Comparison of ENCODE assay signal across 19 mouse cellular contexts in genomic region chr15:102120530-102120929, GRCm38 (mm10). TPM values are rescaled to one million over a fixed set of nuclear protein-coding genes. Genes with fewer than 3 reads are reported as not detected.
DNase-seq lines count a peak whose midpoint lies in the region; ATAC-seq and TF ChIP-seq lines count a peak whose summit lies in the region.
"Had no signal": no experiment of that assay in that cellular context is flagged by ENCODE, and none has a peak within 500 bp of the region (broad histone marks: within the 10 kb centered on the region; RNA-seq: fewer than 3 reads in every experiment).

No protein-coding gene starts in this region.

- H3K4me3 ChIP-seq in embryonic facial prominence, embryonic 13.5 days: no peak overlapping the region
- H3K4me3 ChIP-seq in embryonic facial prominence, embryonic 10.5 days: no peak overlapping the region; the same call in 1 of the 2 replicates
- no peak overlapping the region for H3K4me3 ChIP-seq in intestine, embryonic 15.5 days (replicated peaks)
- no peak overlapping the region for H3K4me3 ChIP-seq in intestine, postnatal 0 days (ENCODE audit: low read depth, low read length)
- peak overlapping the region; percentile 10; the same call in 1 of the 2 replicates for H3K4me3 ChIP-seq in testis, adult 2 months (ENCODE audit: control insufficient read depth, low read depth, low read length)
- H3K4me3 ChIP-seq: forebrain, embryonic 15.5 days; limb, embryonic 15.5 days had no signal

- TF ChIP-seq POLR2A in testis, adult 2 months (IDR thresholded peaks at IDR 0.05; ENCODE audit: control insufficient read depth, low read depth, low read length): no peak

- H3K4me2 ChIP-seq in embryonic facial prominence, embryonic 13.5 days: no peak overlapping the region
- H3K4me2 ChIP-seq in intestine, embryonic 15.5 days (replicated peaks): no peak overlapping the region
- H3K4me2 ChIP-seq in intestine, postnatal 0 days (replicated peaks; ENCODE audit: low read depth): no peak overlapping the region
- H3K4me2 ChIP-seq: forebrain, embryonic 15.5 days; hindbrain, embryonic 14.5 days; limb, embryonic 15.5 days had no signal

- no peak overlapping the region for H3K9ac ChIP-seq in embryonic facial prominence, embryonic 13.5 days
- H3K9ac ChIP-seq in intestine, embryonic 15.5 days: 0 out of 2 replicates have a peak overlapping the region, but pooled peaks have one; percentile 1
- H3K9ac ChIP-seq in intestine, postnatal 0 days (ENCODE audit: low read depth, low read length): no peak overlapping the region
- H3K9ac ChIP-seq: forebrain, embryonic 15.5 days; hindbrain, embryonic 14.5 days; limb, embryonic 15.5 days had no signal

- peaks cover 33% of the 10 kb centered on the region for H3K4me1 ChIP-seq in embryonic facial prominence, embryonic 13.5 days
- peaks cover 13% of the 10 kb centered on the region for H3K4me1 ChIP-seq in embryonic facial prominence, embryonic 10.5 days
- H3K4me1 ChIP-seq in intestine, embryonic 15.5 days (replicated peaks): peaks cover 11% of the 10 kb centered on the region; the same call in 1 of the 2 replicates
- H3K4me1 ChIP-seq in intestine, postnatal 0 days (replicated peaks; ENCODE audit: control insufficient read depth, insufficient read depth, low read length): peaks cover 4% of the 10 kb centered on the region; the same call in 1 of the 2 replicates
- H3K4me1 ChIP-seq in testis, adult 2 months (ENCODE audit: control insufficient read depth, insufficient read depth, low read length): peaks cover 3% of the 10 kb centered on the region

- no peaks in the 10 kb centered on the region for H3K27me3 ChIP-seq in embryonic facial prominence, embryonic 13.5 days
- no peaks in the 10 kb centered on the region for H3K27me3 ChIP-seq in embryonic facial prominence, embryonic 10.5 days (replicated peaks; ENCODE audit: low read depth, poor library complexity, severe bottlenecking)
- H3K27me3 ChIP-seq in intestine, embryonic 15.5 days (replicated peaks): no peaks in the 10 kb centered on the region
- no peaks in the 10 kb centered on the region for H3K27me3 ChIP-seq in intestine, postnatal 0 days (replicated peaks; ENCODE audit: control insufficient read depth, insufficient read depth, low read length)
- no peaks in the 10 kb centered on the region for H3K27me3 ChIP-seq in testis, adult 2 months (ENCODE audit: control insufficient read depth, insufficient read depth, low read length)
- H3K27me3 ChIP-seq: forebrain, embryonic 15.5 days; limb, embryonic 15.5 days; Patski had no signal

- no peak for TF ChIP-seq CTCF in intestine, postnatal 0 days (IDR thresholded peaks at IDR 0.05; ENCODE audit: low read depth)
- no peak for TF ChIP-seq CTCF in testis, adult 2 months (IDR thresholded peaks at IDR 0.05; ENCODE audit: control insufficient read depth, insufficient read depth, insufficient replicate concordance, low read depth, low read length)

- H3K27ac ChIP-seq in embryonic facial prominence, embryonic 13.5 days: peak overlapping the region; percentile 39; the same call in 1 of the 2 replicates
- H3K27ac ChIP-seq in embryonic facial prominence, embryonic 10.5 days (replicated peaks): no peak overlapping the region; the same call in 1 of the 2 replicates
- no peak overlapping the region for H3K27ac ChIP-seq in intestine, embryonic 15.5 days
- H3K27ac ChIP-seq in intestine, postnatal 0 days (ENCODE audit: low read depth, low read length): no peak overlapping the region
- H3K27ac ChIP-seq in testis, adult 2 months (ENCODE audit: control insufficient read depth, insufficient read depth, low read depth, low read length): no peak overlapping the region; the same call in 1 of the 2 replicates
- H3K27ac ChIP-seq: hindbrain, embryonic 14.5 days; limb, embryonic 15.5 days; stomach, postnatal 0 days had no signal

- peaks cover 83% of the 10 kb centered on the region for H3K36me3 ChIP-seq in embryonic facial prominence, embryonic 13.5 days
- peaks cover 92% of the 10 kb centered on the region for H3K36me3 ChIP-seq in embryonic facial prominence, embryonic 10.5 days (replicated peaks)
- peaks cover 43% of the 10 kb centered on the region for H3K36me3 ChIP-seq in intestine, embryonic 15.5 days
- peaks cover 74% of the 10 kb centered on the region for H3K36me3 ChIP-seq in intestine, postnatal 0 days (ENCODE audit: control insufficient read depth, insufficient read depth)
- no peaks in the 10 kb centered on the region for H3K36me3 ChIP-seq in testis, adult 2 months (ENCODE audit: control insufficient read depth, insufficient read depth, low read length)

- no peaks in the 10 kb centered on the region for H3K9me3 ChIP-seq in embryonic facial prominence, embryonic 13.5 days
- no peaks in the 10 kb centered on the region for H3K9me3 ChIP-seq in embryonic facial prominence, embryonic 10.5 days
- no peaks in the 10 kb centered on the region for H3K9me3 ChIP-seq in intestine, embryonic 15.5 days
- no peaks in the 10 kb centered on the region for H3K9me3 ChIP-seq in intestine, postnatal 0 days (ENCODE audit: control insufficient read depth)
- H3K9me3 ChIP-seq: forebrain, embryonic 15.5 days; limb, embryonic 15.5 days had no signal

- no peak for ATAC-seq in embryonic facial prominence, embryonic 13.5 days (ENCODE audit: insufficient number of reproducible peaks, insufficient read depth, low FRiP score, low TSS enrichment, low read depth)
- no peak for ATAC-seq in intestine, embryonic 15.5 days
- no peak for ATAC-seq in intestine, postnatal 0 days
- ATAC-seq: activated CD4-positive, CD25-positive, alpha-beta regulatory T cell, adult 4 months; forebrain, embryonic 15.5 days; Patski had no signal

- DNase-seq in embryonic facial prominence, embryonic 10.5 days (ENCODE audit: low spot score): no peak
- DNase-seq in gastrocnemius, postnatal 25 days: peak; percentile 77
- no peak for DNase-seq in thymus, postnatal 25 days
- DNase-seq: kidney, adult 18-20 months; layer of hippocampus, postnatal 36 days; lung, postnatal 10 days; thymus, postnatal 4 days had no signal

- 86% methylated on average over 5 of the region's 5 CpGs for WGBS in embryonic facial prominence, embryonic 13.5 days
- WGBS in embryonic facial prominence, embryonic 10.5 days: 86% methylated on average over 5 of the region's 5 CpGs
- WGBS in intestine, embryonic 15.5 days: 82% methylated on average over 5 of the region's 5 CpGs
- WGBS in intestine, postnatal 0 days: 89% methylated on average over 5 of the region's 5 CpGs

RNA-seq across cellular contexts. Expression of gene Spryd3, which starts 15.5 kb away (rescaled TPM):
- 20.4 and 21.6 TPM in 2 replicates for polyA plus RNA-seq in embryonic facial prominence, embryonic 13.5 days (2015; fragmentation: Nextera tagmentation; extraction: Ambion mirVana)
- 12.7 and 13.2 TPM in 2 replicates for polyA plus RNA-seq in embryonic facial prominence, embryonic 10.5 days (2016; fragmentation: Nextera tagmentation; extraction: Ambion mirVana)
- polyA plus RNA-seq in intestine, embryonic 15.5 days (2015; fragmentation: Nextera tagmentation; extraction: Ambion mirVana): 20.7 and 24.3 TPM in 2 replicates
- polyA plus RNA-seq in intestine, postnatal 0 days (2015; fragmentation: Nextera tagmentation; extraction: Ambion mirVana): 26.3 and 26.7 TPM in 2 replicates
- total RNA-seq in gastrocnemius, postnatal 25 days (2021): 1 to 10 TPM; 7.1 to 7.9 TPM
- polyA plus RNA-seq in testis, adult 2 months (2012; rRNA removed): 42.1 and 46.6 TPM in 2 replicates

RNA-seq across cellular contexts. Expression of gene Tns2, which starts 20.3 kb away (rescaled TPM):
- polyA plus RNA-seq in embryonic facial prominence, embryonic 13.5 days (2015; fragmentation: Nextera tagmentation; extraction: Ambion mirVana): 40.1 and 49.3 TPM in 2 replicates
- 12.3 and 14.9 TPM in 2 replicates for polyA plus RNA-seq in embryonic facial prominence, embryonic 10.5 days (2016; fragmentation: Nextera tagmentation; extraction: Ambion mirVana)
- polyA plus RNA-seq in intestine, embryonic 15.5 days (2015; fragmentation: Nextera tagmentation; extraction: Ambion mirVana): 28.2 and 31.8 TPM in 2 replicates
- 11.7 and 15.0 TPM in 2 replicates for polyA plus RNA-seq in intestine, postnatal 0 days (2015; fragmentation: Nextera tagmentation; extraction: Ambion mirVana)
- total RNA-seq in gastrocnemius, postnatal 25 days (2021): 10 to 100 TPM; 22.3 to 32.0 TPM
- 6.5 and 6.9 TPM in 2 replicates for polyA plus RNA-seq in testis, adult 2 months (2012; rRNA removed)
- total RNA-seq: megakaryocyte-erythroid progenitor cell, adult 5-6 weeks had no signal

RNA-seq across cellular contexts. Expression of gene Igfbp6, which starts 23.6 kb away (rescaled TPM):
- polyA plus RNA-seq in embryonic facial prominence, embryonic 13.5 days (2015; fragmentation: Nextera tagmentation; extraction: Ambion mirVana): 1.1 and 1.9 TPM in 2 replicates
- polyA plus RNA-seq in embryonic facial prominence, embryonic 10.5 days (2016; fragmentation: Nextera tagmentation; extraction: Ambion mirVana): 0.26 and 0.36 TPM in 2 replicates
- 10.9 and 12.7 TPM in 2 replicates for polyA plus RNA-seq in intestine, embryonic 15.5 days (2015; fragmentation: Nextera tagmentation; extraction: Ambion mirVana)
- 27.8 and 29.1 TPM in 2 replicates for polyA plus RNA-seq in intestine, postnatal 0 days (2015; fragmentation: Nextera tagmentation; extraction: Ambion mirVana)
- 10 to 100 TPM; 46.4 to 68.2 TPM for total RNA-seq in gastrocnemius, postnatal 25 days (2021)
- polyA plus RNA-seq in testis, adult 2 months (2012; rRNA removed): 25.5 and 27.3 TPM in 2 replicates
- total RNA-seq: megakaryocyte-erythroid progenitor cell, adult 5-6 weeks had no signal
- polyA plus RNA-seq: embryonic facial prominence, embryonic 11.5 days had no signal

RNA-seq across cellular contexts. Expression of gene Soat2, which starts 29.8 kb away (rescaled TPM):
- polyA plus RNA-seq in embryonic facial prominence, embryonic 13.5 days (2015; fragmentation: Nextera tagmentation; extraction: Ambion mirVana): 0.88 TPM in 1 of 2 replicates, not detected in the other
- 0.09 and 0.18 TPM in 2 replicates for polyA plus RNA-seq in embryonic facial prominence, embryonic 10.5 days (2016; fragmentation: Nextera tagmentation; extraction: Ambion mirVana)
- polyA plus RNA-seq in intestine, embryonic 15.5 days (2015; fragmentation: Nextera tagmentation; extraction: Ambion mirVana): 12.0 and 14.3 TPM in 2 replicates
- 52.7 and 56.7 TPM in 2 replicates for polyA plus RNA-seq in intestine, postnatal 0 days (2015; fragmentation: Nextera tagmentation; extraction: Ambion mirVana)
- under 1 TPM in 1 of 2 experiments, not detected in 1; 0.16 TPM for total RNA-seq in gastrocnemius, postnatal 25 days (2021)
- 0.12 and 0.14 TPM in 2 replicates for polyA plus RNA-seq in testis, adult 2 months (2012; rRNA removed)
- polyA plus RNA-seq: embryonic facial prominence, embryonic 11.5 days; forebrain, embryonic 15.5 days; hindbrain, embryonic 14.5 days had no signal

RNA-seq across cellular contexts. Expression of gene Eif4b, which starts 47.0 kb away (rescaled TPM):
- 120 and 129 TPM in 2 replicates for polyA plus RNA-seq in embryonic facial prominence, embryonic 13.5 days (2015; fragmentation: Nextera tagmentation; extraction: Ambion mirVana)
- 133 and 136 TPM in 2 replicates for polyA plus RNA-seq in embryonic facial prominence, embryonic 10.5 days (2016; fragmentation: Nextera tagmentation; extraction: Ambion mirVana)
- 122 and 124 TPM in 2 replicates for polyA plus RNA-seq in intestine, embryonic 15.5 days (2015; fragmentation: Nextera tagmentation; extraction: Ambion mirVana)
- polyA plus RNA-seq in intestine, postnatal 0 days (2015; fragmentation: Nextera tagmentation; extraction: Ambion mirVana): 47.8 and 53.0 TPM in 2 replicates
- total RNA-seq in gastrocnemius, postnatal 25 days (2021): 100 to 1,000 TPM; 141 to 145 TPM
- 75.6 and 75.9 TPM in 2 replicates for polyA plus RNA-seq in testis, adult 2 months (2012; rRNA removed)
